Comparison of ENCODE assay signal across 22 mouse cellular contexts in genomic region chr5:149174527-149174926, GRCm38 (mm10). TPM values are rescaled to one million over a fixed set of nuclear protein-coding genes. Genes with fewer than 3 reads are reported as not detected.
DNase-seq lines count a peak whose midpoint lies in the region; ATAC-seq lines count a peak whose summit lies in the region.
"Had no signal": no experiment of that assay in that cellular context is flagged by ENCODE, and none has a peak within 500 bp of the region (broad histone marks: within the 10 kb centered on the region; RNA-seq: fewer than 3 reads in every experiment).

No protein-coding gene starts in this region.

- no peak overlapping the region for H3K4me3 ChIP-seq in heart, embryonic 10.5 days
- no peak overlapping the region for H3K4me3 ChIP-seq in intestine, embryonic 16.5 days (ENCODE audit: low read length)
- H3K4me3 ChIP-seq: embryonic facial prominence, embryonic 13.5 days; embryonic facial prominence, embryonic 15.5 days; erythroblast, embryonic 14.5 days; forebrain, embryonic 10.5 days; forebrain, embryonic 12.5 days had no signal

- H3K9ac ChIP-seq in intestine, embryonic 16.5 days (ENCODE audit: low read depth, low read length): no peak overlapping the region
- H3K9ac ChIP-seq: embryonic facial prominence, embryonic 13.5 days; embryonic facial prominence, embryonic 15.5 days; forebrain, embryonic 12.5 days had no signal

- no peak overlapping the region for H3K4me2 ChIP-seq in intestine, embryonic 16.5 days (ENCODE audit: low read depth, low read length)
- H3K4me2 ChIP-seq: embryonic facial prominence, embryonic 13.5 days; embryonic facial prominence, embryonic 15.5 days; forebrain, embryonic 12.5 days had no signal

- WGBS in heart, embryonic 10.5 days: 82% methylated on average over 7 of the region's 7 CpGs
- WGBS in intestine, embryonic 16.5 days: 82% methylated on average over 7 of the region's 7 CpGs

- no peaks in the 10 kb centered on the region for H3K9me3 ChIP-seq in heart, embryonic 10.5 days
- H3K9me3 ChIP-seq in intestine, embryonic 16.5 days (ENCODE audit: control insufficient read depth, low read length): no peaks in the 10 kb centered on the region
- H3K9me3 ChIP-seq: embryonic facial prominence, embryonic 13.5 days; embryonic facial prominence, embryonic 15.5 days; forebrain, embryonic 10.5 days; forebrain, embryonic 12.5 days had no signal

- DNase-seq in heart, embryonic 10.5 days (ENCODE audit: low spot score): peak; percentile 63
- DNase-seq in heart, postnatal 14 days: no peak
- peak; percentile 27 for DNase-seq in yolk sac, embryonic 10.5 days (ENCODE audit: low spot score)
- DNase-seq in kidney, postnatal 25 days: no peak
- DNase-seq: adrenal gland, adult 2 months; adrenal gland, postnatal 10 days; adrenal gland, postnatal 25 days; cerebellum, adult 11 months; cerebellum, adult 18-20 months; cerebellum, adult 8-10 months; cerebellum, adult 9-11 months; cerebellum, postnatal 14 days; cerebellum, postnatal 36 days; embryo, embryonic 11 days had no signal

- H3K36me3 ChIP-seq in heart, embryonic 10.5 days: no peaks in the 10 kb centered on the region
- H3K36me3 ChIP-seq in intestine, embryonic 16.5 days (ENCODE audit: control insufficient read depth, insufficient read depth, low read length): no peaks in the 10 kb centered on the region
- H3K36me3 ChIP-seq: embryonic facial prominence, embryonic 13.5 days; embryonic facial prominence, embryonic 15.5 days; forebrain, embryonic 10.5 days; forebrain, embryonic 12.5 days had no signal

- 0 out of 2 replicates have a peak, but pooled peaks cover 3% of the 10 kb centered on the region for H3K4me1 ChIP-seq in heart, embryonic 10.5 days
- H3K4me1 ChIP-seq in intestine, embryonic 16.5 days (ENCODE audit: control insufficient read depth, insufficient read depth, low read length): no peaks in the 10 kb centered on the region
- H3K4me1 ChIP-seq: forebrain, embryonic 10.5 days; forebrain, embryonic 12.5 days had no signal

- intact Hi-C loops in heart, postnatal 14 days (cut with DNase I): no loop called here

- peak; percentile 63; the same call in 1 of the 2 replicates for ATAC-seq in intestine, embryonic 16.5 days
- ATAC-seq: forebrain, embryonic 14.5 days; forebrain, embryonic 16.5 days had no signal

- no peak overlapping the region for H3K27ac ChIP-seq in heart, embryonic 10.5 days
- H3K27ac ChIP-seq in intestine, embryonic 16.5 days (ENCODE audit: low read length): no peak overlapping the region
- H3K27ac ChIP-seq: embryonic facial prominence, embryonic 13.5 days; embryonic facial prominence, embryonic 15.5 days; forebrain, embryonic 10.5 days; forebrain, embryonic 12.5 days had no signal

- no peaks in the 10 kb centered on the region for H3K27me3 ChIP-seq in heart, embryonic 10.5 days (ENCODE audit: insufficient read depth, poor library complexity, severe bottlenecking)
- no peaks in the 10 kb centered on the region for H3K27me3 ChIP-seq in intestine, embryonic 16.5 days (replicated peaks; ENCODE audit: control insufficient read depth, insufficient read depth, low read length)
- H3K27me3 ChIP-seq: embryonic facial prominence, embryonic 13.5 days; embryonic facial prominence, embryonic 15.5 days; forebrain, embryonic 12.5 days had no signal

RNA-seq across cellular contexts. Expression of gene Uspl1, which starts 9.6 kb away (rescaled TPM):
- 45.9 and 53.7 TPM in 2 replicates for polyA plus RNA-seq in heart, embryonic 10.5 days (2016; fragmentation: Nextera tagmentation; extraction: Ambion mirVana)
- total RNA-seq in heart, postnatal 14 days (2021): 10 to 100 TPM; 17.6 to 19.6 TPM
- 31.1 and 31.3 TPM in 2 replicates for polyA plus RNA-seq in intestine, embryonic 16.5 days (2015; fragmentation: Nextera tagmentation; extraction: Ambion mirVana)

RNA-seq across cellular contexts. Expression of gene Hmgb1, which starts 9.8 kb away (rescaled TPM):
- 757 and 1,068 TPM in 2 replicates for polyA plus RNA-seq in heart, embryonic 10.5 days (2016; fragmentation: Nextera tagmentation; extraction: Ambion mirVana)
- total RNA-seq in heart, postnatal 14 days (2021): 100 to 1,000 TPM; 119 to 130 TPM
- 780 and 921 TPM in 2 replicates for polyA plus RNA-seq in intestine, embryonic 16.5 days (2015; fragmentation: Nextera tagmentation; extraction: Ambion mirVana)

Comparison
In these comparisons a context has a peak if more than half of its experiments do, and no peak if none do; other contexts are left out.
1. DNase-seq: peak in heart, embryonic 10.5 days (single experiment) and yolk sac, embryonic 10.5 days (single experiment); none in heart, postnatal 14 days (0 of 2) and kidney, postnatal 25 days (0 of 2).